In the genomic region with DNA sequence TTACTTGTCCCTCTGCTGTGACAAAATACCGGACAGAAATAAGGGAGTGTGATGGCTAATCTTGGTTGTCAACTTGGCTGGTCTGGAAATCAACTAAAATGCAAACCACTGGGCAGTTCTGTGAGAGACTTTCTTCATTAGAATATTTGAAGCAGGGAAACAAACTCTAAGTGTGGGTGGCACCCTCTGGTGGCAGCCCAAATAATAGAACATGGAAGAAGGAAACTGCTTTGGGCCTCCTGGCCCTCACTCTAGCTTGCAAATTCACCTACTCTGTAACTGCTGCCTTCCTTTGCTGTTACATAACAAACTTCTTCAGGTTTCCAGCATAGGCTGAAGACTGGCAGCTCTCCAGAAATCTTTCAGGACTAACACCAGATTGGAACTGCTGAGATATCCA, we compare ENCODE assay signal across 8 mouse cellular contexts. TPM values are rescaled to one million over a fixed set of nuclear protein-coding genes. Genes with fewer than 3 reads are reported as not detected.
DNase-seq lines count a peak whose midpoint lies in the region; ATAC-seq and TF ChIP-seq lines count a peak whose summit lies in the region.
"Had no signal": no experiment of that assay in that cellular context is flagged by ENCODE, and none has a peak within 500 bp of the region (broad histone marks: within the 10 kb centered on the region; RNA-seq: fewer than 3 reads in every experiment).

No protein-coding gene starts in this region.

- no peak for TF ChIP-seq EP300 in liver, postnatal 0 days (IDR thresholded peaks at IDR 0.05; ENCODE audit: low read depth)

- ATAC-seq in neural tube, embryonic 15.5 days (ENCODE audit: low FRiP score), result no peak
- no peak for ATAC-seq in liver, postnatal 0 days

- 30% methylated on average over 1 of the region's 1 CpGs for WGBS in neural tube, embryonic 15.5 days
- WGBS in liver, postnatal 0 days (ENCODE audit: insufficient replicate concordance), result 25% methylated on average over 1 of the region's 1 CpGs

- no peak overlapping the region for H3K4me2 ChIP-seq in neural tube, embryonic 15.5 days
- H3K4me2 ChIP-seq in liver, postnatal 0 days (ENCODE audit: low read depth, low read length), result no peak overlapping the region
- H3K4me2 ChIP-seq: neural tube, embryonic 12.5 days had no signal

- H3K36me3 ChIP-seq in neural tube, embryonic 15.5 days, result no peaks in the 10 kb centered on the region
- no peaks in the 10 kb centered on the region for H3K36me3 ChIP-seq in liver, postnatal 0 days (replicated peaks; ENCODE audit: insufficient read depth, low read length)
- H3K36me3 ChIP-seq: neural tube, embryonic 12.5 days had no signal

- H3K9ac ChIP-seq in neural tube, embryonic 15.5 days (replicated peaks), result no peak overlapping the region
- H3K9ac ChIP-seq in liver, postnatal 0 days (replicated peaks), result no peak overlapping the region
- H3K9ac ChIP-seq: neural tube, embryonic 12.5 days had no signal

- TF ChIP-seq CTCF in liver, postnatal 0 days (IDR thresholded peaks at IDR 0.05; ENCODE audit: low read depth), result peak; percentile 60

- H3K4me1 ChIP-seq in neural tube, embryonic 15.5 days, result peaks cover 15% of the 10 kb centered on the region
- H3K4me1 ChIP-seq in liver, postnatal 0 days (ENCODE audit: insufficient read depth), result no peaks in the 10 kb centered on the region
- H3K4me1 ChIP-seq: neural tube, embryonic 12.5 days had no signal

- H3K9me3 ChIP-seq in neural tube, embryonic 15.5 days (replicated peaks), result no peaks in the 10 kb centered on the region
- no peaks in the 10 kb centered on the region for H3K9me3 ChIP-seq in liver, postnatal 0 days (ENCODE audit: low read length)
- H3K9me3 ChIP-seq: neural tube, embryonic 12.5 days had no signal

- no peak overlapping the region for H3K4me3 ChIP-seq in neural tube, embryonic 15.5 days (replicated peaks)
- no peak overlapping the region for H3K4me3 ChIP-seq in liver, postnatal 0 days (ENCODE audit: low read depth, low read length)
- H3K4me3 ChIP-seq: neural tube, embryonic 12.5 days had no signal

- DNase-seq in neural tube, embryonic 10.5 days (ENCODE audit: extremely low spot score, low spot score), result peak; percentile 29
- DNase-seq in adrenal gland, adult 2 months, result peak; percentile 62
- DNase-seq in embryo, embryonic 10 days (ENCODE audit: low spot score), result peak; percentile 64
- peak; percentile 79 for DNase-seq in kidney, postnatal 10 days
- peak; percentile 34 for DNase-seq in liver, postnatal 0 days
- peak; percentile 44 for DNase-seq in right cerebral cortex, postnatal 36 days (ENCODE audit: low spot score in 2 of 2)

- no peak overlapping the region for H3K27ac ChIP-seq in neural tube, embryonic 15.5 days (replicated peaks)
- no peak overlapping the region for H3K27ac ChIP-seq in liver, postnatal 0 days (ENCODE audit: low read depth)
- H3K27ac ChIP-seq: neural tube, embryonic 12.5 days had no signal

- H3K27me3 ChIP-seq in neural tube, embryonic 15.5 days (replicated peaks), result no peaks in the 10 kb centered on the region
- no peaks in the 10 kb centered on the region for H3K27me3 ChIP-seq in liver, postnatal 0 days (ENCODE audit: insufficient read depth, low read length)
- H3K27me3 ChIP-seq: neural tube, embryonic 12.5 days had no signal

RNA-seq across cellular contexts. Expression of a gene that starts 58.7 kb away (rescaled TPM):
- 43.2 and 52.5 TPM in 2 replicates for polyA plus RNA-seq in neural tube, embryonic 15.5 days (2015; fragmentation: Nextera tagmentation; extraction: Ambion mirVana)
- total RNA-seq in adrenal gland, adult 2 months (2021), result 1 to 10 TPM; 1.1 to 1.2 TPM
- polyA plus RNA-seq in adrenal gland, adult 2 months (2012; rRNA removed), result 1.2 and 1.6 TPM in 2 replicates
- not detected in 2 replicates for polyA plus RNA-seq in liver, postnatal 0 days (2015; fragmentation: Nextera tagmentation; extraction: Ambion mirVana)

Comparison
In these comparisons a context has a peak if more than half of its experiments do, and no peak if none do; other contexts are left out.
1. DNase-seq: peak in every context shown above with its lines; median percentile 79 in kidney, postnatal 10 days; 64 in embryo, embryonic 10 days; 62 in adrenal gland, adult 2 months; 44 in right cerebral cortex, postnatal 36 days; 34 in liver, postnatal 0 days; 29 in neural tube, embryonic 10.5 days.
2. RNA of a gene that starts 58.7 kb away (polyA plus RNA-seq): 43.2 to 52.5 TPM in neural tube, embryonic 15.5 days; 1.2 to 1.6 TPM in adrenal gland, adult 2 months and not detected in liver, postnatal 0 days; every median in the first group is over 10 times any median in the second.